Mouse (Mus musculus) granulocyte monocyte progenitor cell, adult 5-6 weeks (primary cell): ENCODE data around the gene Bcl2a1d. TPM values are rescaled to one million over a fixed set of nuclear protein-coding genes. Genes with fewer than 3 reads are reported as not detected.
"Not testable (repeated sequence)": the region's sequence is repeated elsewhere in the genome, so short reads cannot be mapped to it uniquely, and the experiment has no call there.

Experiments
- ATAC-seq: replicated peaks from 2 replicates; pipeline ENCODE4 v1.8.0; 2016; ENCODE audit warnings: mild to moderate bottlenecking, moderate TSS enrichment, inconsistent platforms; ENCODE audit not compliant: poor library complexity, severe bottlenecking
- total RNA-seq, 2 experiments: library from RNA; stranded (forward) in 1 of 2; stranded (reverse) in 1 of 2; fragments of 200-712, 200-1000 nt in 1 of 2; fragments of >200 nt in 1 of 2; fragmentation: Nextera tagmentation in 1 of 2; gene quantifications; 2 replicates each; pipeline ENCODE4 v1.2.3; 2014 to 2017

Gene Bcl2a1d
- not detected in 2 replicates for total RNA-seq (2014; fragmentation: Nextera tagmentation)
- total RNA-seq (2017), result 1.5 TPM in 1 of 2 replicates, not detected in the other

DNA sequence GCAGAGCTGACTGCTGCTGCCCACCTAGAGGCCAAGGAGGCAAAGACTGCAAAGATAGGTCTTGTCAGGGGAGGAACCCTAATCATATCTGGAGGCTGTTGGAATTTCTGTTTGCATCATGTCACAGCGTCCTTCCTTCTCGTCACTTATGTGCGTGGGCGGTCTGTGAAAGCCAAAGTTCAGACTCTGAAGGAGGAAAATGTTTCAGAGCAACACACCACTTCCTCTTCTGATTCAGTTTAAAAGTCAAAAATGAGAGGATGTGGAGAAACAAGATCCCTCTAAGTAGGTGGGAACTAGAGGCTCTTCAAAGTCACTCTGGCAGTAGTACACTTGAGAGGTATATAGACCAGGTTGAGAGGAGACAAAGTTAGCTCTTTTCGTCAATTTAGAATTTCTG is at the start of gene Bcl2a1d:
TSS of gene Bcl2a1d (minus strand) at position 187 of the 400 bp plus-strand sequence.
- peak; percentile 66 for ATAC-seq

DNA sequence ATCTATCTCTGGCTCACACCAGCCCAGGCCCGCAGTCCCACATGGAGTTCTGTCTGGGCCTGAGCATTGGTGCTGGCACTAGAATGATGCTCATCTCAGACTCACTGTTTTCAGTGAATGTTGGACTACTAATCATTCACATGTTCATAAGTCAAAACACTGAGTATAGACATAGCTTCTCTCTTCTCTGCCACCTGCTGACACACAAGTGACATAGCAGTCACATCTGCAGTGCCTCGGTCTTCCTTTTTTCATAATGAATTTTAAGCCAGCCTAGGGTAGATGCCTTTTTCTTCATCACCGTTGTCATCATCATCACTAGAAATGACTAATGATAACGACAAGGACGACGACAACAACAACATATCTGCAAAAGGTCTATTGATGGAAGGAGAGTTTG is 38.5 kb upstream of the Bcl2a1d start:
- ATAC-seq, result peak; percentile 63

DNA sequence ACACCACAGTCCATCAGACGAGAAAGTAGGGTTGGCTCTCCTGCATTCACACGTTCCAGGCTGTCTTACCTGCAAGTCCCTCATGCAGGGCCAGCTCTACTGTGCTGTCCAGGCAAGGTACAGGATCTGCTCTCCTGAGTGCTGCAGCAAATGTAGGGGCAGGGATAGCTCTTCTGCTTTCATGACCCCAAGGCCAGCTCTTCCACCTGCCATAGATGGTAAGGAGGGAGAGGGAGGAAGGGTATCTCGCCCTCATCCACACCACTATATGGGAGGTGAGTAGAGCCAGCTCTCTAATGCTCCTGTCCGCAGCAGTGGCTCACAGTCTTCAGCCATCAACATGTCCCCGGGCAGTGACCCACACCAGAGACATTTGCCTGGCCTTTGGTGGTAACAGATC is 37.8 kb upstream of the Bcl2a1d start:
- not testable (repeated sequence) for ATAC-seq

DNA sequence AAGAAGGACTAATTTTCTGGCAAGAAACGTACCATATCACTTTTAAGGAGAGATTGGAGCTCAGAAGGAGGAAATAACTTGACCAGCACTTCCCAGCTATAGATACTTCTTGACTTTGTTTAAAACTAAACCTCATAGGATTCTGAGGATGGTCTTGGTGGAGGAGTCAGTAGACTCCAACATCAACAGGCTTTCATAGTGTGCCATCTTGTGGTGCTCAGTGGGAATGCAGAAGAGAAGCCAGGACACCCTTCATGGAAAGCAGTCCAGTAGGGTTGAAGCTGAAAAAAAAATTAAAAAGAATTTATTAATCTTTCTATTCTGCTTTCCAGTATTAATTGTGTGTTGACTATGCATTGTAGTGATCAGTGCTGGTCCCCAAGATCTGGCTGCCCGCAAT is 15.0 kb upstream of the Bcl2a1d start:
- peak; percentile 94 for ATAC-seq

DNA sequence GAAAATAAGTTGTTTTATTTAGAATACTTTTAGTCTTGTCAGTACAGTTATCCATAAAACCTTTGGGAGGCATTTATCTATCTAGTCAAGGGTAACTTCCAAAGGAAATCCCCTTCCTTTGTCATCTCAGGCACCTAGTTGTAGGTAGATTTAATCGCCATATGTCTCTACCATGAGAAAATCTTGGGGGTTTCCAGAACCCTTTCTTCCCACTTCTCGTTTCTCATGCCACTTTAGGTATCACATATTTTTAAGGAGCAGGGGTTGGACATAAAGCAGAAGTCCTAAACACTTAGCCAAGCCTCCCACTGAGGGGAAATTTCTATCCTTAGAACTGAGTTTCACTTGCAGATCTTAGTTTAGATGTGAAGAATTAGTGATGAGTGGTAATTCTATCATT is 14.3 kb upstream of the Bcl2a1d start:
- peak; percentile 69 for ATAC-seq

DNA sequence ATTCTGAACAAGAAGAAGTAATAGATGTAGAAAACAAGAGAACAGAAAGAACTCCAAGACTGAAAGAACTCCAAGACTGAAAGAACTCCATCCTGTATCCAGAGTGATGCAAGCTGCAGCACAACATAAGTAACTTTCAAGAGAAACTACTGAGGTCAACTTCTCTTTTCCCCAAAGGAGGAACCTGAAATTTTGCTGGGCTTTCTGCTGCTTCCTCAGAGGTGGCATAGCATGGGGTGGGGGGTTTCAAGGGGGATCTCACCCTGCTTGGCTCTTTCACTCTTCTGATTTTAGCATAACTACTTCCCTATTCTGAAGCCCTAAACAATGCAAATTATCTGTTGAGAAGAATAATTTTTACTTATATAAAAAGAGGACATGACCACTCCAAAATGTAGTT is 3.6 kb upstream of the Bcl2a1d start:
- ATAC-seq, result peak; percentile 85

DNA sequence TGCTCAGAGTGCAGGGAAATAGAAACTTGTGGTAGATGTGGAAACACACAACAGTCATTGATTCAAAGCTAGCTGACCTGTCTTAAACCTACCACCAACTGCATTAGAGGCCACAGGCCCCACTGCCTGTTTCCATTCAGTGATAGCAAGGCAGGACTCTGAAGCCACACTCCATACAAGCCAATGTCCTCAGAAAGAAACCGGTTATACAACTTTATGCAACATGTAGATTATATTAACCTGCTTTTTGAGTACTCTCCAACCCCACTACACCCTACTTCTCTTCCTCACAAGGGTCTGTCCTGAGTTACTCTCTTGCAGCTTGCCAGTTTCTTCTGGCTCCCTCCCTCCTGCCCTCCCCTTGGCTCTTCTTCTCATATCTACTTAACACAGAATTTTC is 1.5 kb upstream of the Bcl2a1d start:
- peak; percentile 10; the same call in 1 of the 2 replicates for ATAC-seq

DNA sequence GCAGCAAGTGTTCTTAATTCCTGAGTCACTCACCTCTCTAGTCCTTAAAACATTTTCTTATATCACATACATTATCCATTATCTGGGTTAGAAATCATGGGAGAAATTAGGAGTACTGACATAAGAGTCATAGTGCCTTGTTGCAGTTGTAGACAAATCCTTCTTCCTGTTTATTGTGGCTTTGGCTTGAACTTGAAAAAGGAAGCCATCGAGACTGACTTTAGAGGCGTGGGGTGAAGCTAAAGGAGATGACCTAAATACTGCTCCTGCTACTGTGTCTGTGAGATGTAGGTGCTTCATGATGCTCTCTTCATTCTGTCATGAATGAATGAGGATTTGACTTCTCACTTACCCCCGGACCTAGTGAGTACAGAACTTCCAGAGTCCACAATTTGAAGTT is 620 bp upstream of the Bcl2a1d start:
- ATAC-seq, result peak; percentile 44

DNA sequence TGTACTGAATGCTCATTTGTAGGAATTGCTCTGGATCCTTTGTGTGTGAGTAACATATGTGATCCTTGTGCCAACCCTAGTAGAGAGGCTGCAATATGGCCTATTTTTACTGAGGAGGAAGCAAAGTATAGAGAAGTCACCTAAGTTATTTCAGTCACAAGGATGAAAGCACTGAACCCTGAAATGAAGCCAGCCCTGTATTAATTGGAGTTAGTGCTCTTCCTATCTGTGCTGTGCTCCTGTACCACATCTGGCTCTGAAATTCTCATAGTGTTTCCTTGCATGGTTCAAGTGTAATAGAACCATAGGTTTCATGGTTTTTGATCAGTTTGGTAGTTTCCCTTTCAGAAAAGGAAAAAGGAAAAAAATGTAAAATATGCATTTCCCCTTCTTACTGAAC is 3.4 kb downstream of the Bcl2a1d start:
- ATAC-seq, result not testable (repeated sequence)

DNA sequence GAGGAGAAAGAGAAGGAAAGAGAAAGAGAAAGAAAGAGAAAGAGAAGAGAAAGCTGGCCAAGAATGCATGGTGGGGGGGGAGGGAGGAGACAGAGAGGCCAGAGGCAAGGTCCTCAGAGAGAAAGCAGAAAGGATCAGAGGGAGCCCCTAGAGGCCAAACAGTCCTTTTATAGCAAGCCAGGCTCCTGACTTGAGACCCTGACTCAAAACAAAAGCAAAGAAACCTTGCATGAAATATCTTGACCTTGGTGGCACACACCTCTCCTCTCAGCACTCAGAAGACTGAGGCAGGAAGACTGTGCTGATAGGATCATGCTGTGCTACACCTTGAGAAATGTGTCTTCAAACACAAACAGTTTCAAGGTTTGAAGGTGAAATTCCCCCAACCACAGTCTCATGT is 10.1 kb downstream of the Bcl2a1d start:
- not testable (repeated sequence) for ATAC-seq

DNA sequence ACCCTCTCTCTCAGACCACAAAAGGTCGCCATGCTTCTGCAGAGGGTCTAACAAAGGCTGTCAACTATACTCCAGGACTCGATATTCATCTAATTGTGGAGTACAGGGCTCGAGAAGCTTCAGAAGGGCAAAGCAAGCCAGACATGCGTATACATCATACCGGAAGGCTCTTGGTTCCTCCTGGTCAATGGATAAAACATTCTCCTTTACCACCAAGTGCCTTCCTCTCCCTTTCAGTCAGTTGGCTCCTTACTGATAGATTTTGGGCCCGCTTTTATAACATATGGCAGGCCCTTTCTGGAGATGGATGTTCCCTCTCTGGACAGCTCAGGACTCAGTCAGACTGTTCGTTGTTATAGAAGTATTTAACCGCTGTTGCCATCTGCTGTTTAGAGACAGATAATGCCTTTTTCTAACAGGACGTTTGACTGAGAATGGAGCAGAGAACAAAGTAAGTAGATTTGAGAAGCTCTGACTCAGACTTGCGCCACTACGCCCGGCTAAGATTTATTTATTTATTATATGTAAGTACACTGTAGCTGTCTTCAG is 11.7 kb downstream of the Bcl2a1d start, which contains the start of gene Mthfsl:
TSS of gene Mthfsl (minus strand) at position 308 of the 549 bp plus-strand sequence.
- peak; percentile 48 for ATAC-seq

DNA sequence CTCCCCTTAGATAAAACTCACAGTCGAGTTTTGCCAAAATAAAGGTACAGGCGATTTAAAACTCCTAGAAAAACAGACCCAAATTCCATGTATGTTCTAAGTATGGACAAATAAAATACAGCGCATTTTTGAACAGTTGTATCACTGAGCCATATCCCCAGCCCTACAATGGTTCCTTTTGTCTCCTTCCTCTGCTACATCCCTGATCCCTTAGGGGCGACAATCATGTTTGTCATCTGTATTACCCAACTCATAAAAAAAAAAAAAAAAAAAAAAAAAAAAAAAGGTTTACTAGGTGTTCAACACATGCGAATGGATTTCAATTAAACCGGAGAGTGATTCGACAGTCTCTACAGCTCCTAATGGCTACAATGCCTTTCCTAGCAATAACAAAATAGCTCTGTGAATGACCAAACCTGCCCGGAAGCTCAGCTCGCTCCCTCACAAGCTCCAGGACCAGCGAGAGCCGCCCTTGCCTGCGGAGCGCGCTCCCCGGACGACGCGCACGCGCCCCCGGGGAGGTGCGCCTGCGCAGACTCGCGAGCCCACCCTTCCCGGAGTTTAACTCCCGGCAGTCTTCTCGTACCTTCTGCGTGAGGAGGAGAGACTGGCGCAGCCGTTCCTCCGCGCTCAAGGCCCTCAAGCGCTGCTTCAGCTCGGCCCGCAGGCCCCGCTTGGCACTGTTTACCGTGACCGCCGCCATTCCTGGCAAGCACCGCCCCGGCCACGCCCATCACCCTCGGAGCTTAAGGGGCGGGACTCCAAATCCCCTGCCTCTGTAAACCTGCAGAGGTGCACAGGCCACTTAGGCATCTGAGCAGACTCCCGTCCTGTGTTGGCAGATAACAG is 12.4 kb downstream of the Bcl2a1d start:
- ATAC-seq, result peak; percentile 84

DNA sequence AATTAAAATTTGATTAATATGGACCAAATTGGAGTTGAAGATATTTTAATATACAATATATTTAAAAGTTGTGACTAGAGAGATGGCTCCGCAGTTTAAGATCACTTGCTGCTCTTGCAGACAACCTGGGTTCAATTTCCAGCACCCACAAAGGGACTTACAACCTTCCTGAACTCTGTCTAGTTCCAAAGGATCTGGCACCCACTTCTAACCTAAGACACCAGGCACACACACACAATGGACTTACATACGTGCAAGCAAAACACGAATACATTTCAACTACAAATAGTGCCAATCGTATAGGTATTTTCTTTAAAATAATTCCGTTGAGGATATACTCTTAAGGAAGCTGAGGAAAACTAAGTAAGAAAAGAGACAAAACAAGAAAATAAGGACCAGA is 13.1 kb downstream of the Bcl2a1d start:
- not testable (repeated sequence) for ATAC-seq

DNA sequence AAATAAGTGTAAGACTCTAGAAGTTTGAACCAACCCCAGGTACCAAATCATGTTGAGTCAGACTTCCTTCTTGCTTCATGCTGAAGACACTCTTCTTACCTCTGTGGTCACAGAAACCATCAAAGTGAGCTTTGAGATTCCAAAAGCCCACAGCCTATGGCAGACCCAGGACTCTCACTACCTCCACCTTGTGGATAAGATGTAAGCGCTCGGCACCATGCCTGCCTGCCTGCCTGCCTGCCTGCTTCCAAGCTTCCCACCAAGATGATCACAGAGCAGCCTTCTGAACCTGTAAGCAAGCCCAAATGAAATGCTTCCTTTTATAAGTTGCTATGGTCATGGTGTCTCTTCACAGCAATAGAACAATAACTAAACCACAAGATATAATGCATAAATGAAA is 13.6 kb downstream of the Bcl2a1d start:
- ATAC-seq, result peak; percentile 57

DNA sequence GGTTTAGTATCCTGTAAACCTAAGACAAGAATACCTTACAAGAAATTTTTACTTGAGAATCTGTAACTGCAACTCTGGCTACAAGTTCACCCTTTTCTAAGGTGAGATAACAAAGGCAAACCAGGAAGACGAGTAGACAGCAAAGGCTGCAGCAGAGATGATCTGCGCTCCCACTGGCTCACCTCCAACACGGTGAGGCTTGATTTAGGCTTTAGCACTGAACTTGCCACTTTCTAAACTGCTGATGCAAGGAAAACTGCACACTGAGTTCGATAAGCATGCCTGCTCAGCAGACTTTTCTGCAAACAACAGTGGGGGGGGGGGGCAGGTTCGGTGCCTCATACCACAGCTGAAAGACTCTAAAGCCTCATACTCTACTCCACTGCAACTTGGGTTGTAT is 17.2 kb downstream of the Bcl2a1d start:
- ATAC-seq, result not testable (repeated sequence)

DNA sequence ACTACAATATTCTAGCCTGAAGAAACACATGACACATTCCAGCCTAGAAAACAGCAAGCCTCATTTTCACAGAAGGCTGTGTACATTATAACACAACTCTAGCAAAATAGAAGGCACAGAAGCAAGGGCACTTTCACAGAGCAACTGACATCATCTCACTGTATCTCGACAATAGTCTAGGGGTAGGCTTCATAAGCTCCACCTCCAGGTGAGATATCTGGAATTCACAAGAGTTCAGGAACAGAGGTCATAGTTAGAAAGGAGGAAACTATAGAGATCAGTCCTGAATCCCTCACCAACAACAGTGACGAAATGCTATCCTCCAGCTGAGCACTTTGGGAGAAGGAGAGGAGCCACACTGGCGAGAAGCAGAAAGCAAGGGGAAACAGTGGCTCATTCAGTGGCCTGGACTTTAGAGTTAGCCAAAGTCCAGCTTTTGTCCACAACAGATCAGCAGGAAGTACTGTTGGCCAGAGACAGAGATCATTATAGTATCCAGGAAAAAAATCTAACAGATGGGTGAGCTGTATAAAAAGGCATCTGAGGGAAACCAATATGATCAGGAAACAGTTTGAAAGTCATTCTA is 19.5 kb downstream of the Bcl2a1d start:
- ATAC-seq, result not testable (repeated sequence)

DNA sequence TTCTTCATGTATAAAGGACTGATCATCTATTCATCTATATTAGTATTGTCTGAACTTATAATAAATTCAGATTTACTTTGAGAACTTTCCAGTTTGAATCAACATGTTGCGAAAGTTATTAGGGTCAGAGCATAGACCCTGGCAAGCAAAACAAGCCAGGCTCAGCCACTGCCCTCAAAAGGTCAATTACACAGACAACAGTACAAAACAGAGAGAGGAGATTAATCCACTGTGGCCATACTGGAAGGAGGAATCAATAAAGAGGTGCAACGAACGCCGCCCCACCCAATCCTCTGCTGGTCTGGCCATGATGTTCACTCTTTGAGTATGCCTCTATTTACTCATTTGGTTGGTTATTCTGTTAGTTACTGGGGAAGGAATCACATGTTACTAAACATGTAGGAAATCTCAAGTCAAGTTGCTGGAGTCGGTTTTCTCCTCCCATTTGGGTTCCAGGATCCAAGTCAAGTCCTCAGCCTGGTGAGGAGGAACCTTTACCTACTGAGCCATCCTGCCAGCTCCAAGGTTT is 20.7 kb downstream of the Bcl2a1d start:
- ATAC-seq, result not testable (repeated sequence)

DNA sequence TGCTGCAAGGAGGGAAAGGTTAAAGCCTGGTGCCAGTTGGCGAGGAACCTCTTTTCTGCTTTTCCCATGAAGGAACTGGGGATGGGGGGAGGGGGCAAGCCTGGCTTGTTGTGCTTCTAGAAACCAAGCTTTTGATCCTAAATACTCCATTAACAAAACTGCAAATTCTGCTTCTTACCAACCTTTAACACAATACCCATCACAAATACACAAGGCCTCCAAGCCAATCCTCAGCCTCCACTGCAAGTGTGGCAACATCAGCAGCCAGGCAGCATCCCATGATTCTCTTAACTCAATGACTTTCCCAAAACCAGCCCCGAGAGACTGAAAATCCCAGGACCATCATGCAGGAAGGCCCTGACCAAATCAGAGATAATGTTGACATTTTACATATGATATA is 21.3 kb downstream of the Bcl2a1d start:
- ATAC-seq, result not testable (repeated sequence)

DNA sequence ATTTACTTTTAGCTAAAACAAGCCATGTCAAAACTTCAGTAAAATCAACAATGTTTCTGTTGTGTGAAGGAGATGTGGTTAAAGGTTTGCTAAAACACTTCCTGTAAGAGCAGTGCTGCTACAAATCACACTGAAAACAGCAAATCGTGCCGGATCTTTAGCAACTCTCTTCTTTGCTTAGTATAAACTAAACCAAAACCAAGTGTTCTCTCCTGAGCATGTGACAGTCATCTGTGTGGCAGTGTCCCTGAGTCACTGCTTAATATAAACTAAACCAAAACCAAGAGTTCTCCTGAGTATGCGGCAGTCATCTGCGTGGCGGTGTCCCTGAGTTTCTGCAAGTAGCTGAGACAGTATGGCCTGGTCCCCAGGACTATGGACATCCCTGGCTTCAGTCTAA is 21.9 kb downstream of the Bcl2a1d start:
- ATAC-seq, result peak; percentile 72

DNA sequence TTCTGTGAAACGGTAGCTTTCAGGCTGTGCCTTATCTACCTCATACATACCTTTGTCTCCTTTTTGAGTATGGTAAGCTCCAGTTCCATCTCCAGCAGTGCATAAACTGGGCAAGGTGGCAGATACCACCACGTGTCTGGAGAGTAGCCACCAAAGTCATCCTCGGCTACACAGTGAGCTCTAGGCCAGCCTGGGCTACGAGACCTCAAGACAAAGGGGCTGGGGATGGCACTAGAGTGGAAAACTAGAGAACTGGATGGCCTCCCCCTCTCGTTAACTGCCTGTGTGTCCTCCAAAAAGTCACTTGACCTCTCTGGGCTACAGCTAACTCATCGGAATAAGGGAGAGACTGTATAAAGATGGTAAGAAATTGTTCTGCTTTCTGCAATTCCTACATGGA is 22.4 kb downstream of the Bcl2a1d start:
- ATAC-seq, result 0 out of 2 replicates have a peak, but pooled peaks have one; percentile 8

DNA sequence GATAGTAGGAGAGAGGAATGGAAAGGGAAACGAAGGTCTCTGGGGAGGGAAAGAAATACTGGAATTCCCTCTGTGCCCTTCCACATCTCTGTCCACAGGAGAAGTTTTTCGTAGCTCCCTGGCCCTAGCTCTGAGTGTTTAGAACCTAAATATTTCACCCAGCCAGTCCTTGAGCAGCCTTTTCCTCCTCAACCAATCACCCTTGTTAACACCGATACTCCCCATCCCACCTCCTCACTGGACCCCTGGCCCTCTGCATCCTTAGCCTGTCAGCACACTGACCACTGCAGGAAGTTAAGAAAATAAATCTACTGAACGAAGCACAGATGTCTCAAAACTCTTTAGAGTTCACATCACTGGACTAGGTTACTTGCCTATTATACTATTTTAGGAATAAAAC is 25.0 kb downstream of the Bcl2a1d start:
- no peak for ATAC-seq
